Mouse (Mus musculus) large intestine, adult 2 months (tissue): ENCODE measurements around the gene Asprv1. TPM values are rescaled to one million over a fixed set of nuclear protein-coding genes. Genes with fewer than 3 reads are reported as not detected.
A peak's percentile ranks its signal among the peaks of the same experiment; 100 is the strongest.

Experiments used
- DNase-seq: peaks from one replicate; pipeline ENCODE4 v3.0.0-alpha.2; 2012; ENCODE audit warnings: low read depth, low spot score
- WGBS: fragments of 180-500 bp; shearing (Covaris S2); methylation state at CpG from one replicate; pipeline ENCODE4 v1.1.7; 2018; 5-methylcytosine and 5-hydroxymethylcytosine counted together
- polyA plus RNA-seq: library from polyadenylated mRNA; depleted of rRNA; stranded (reverse); fragments of >200 nt; gene quantifications from 2 replicates; pipeline ENCODE4 v1.2.3, GENCODE M21; 2012; rRNA removed

The Asprv1 gene
- polyA plus RNA-seq, 1 experiment: 0.76 TPM

DNA sequence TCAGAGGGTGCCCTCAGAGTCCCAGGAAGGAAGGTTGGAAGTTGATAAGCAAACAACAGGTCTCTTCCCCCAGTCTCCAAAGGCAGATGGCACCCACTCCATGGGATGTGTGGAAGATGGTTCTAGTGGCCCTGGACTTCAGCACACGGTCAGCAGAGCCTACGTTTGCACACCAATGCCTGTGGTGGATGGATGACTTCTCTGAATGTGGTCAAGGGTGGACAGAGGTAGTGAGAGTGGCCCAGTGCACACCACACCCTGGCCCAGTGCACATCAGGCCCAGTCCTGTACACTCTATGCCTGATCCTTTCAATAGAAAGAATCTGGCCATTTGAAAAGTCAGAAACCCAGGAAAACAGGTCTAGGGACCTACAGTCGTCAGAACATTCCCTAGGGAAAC lies 30.5 kb downstream of the Asprv1 start:
- DNase-seq: no peak
- WGBS: 88% methylated on average over 3 of the region's 3 CpGs

DNA sequence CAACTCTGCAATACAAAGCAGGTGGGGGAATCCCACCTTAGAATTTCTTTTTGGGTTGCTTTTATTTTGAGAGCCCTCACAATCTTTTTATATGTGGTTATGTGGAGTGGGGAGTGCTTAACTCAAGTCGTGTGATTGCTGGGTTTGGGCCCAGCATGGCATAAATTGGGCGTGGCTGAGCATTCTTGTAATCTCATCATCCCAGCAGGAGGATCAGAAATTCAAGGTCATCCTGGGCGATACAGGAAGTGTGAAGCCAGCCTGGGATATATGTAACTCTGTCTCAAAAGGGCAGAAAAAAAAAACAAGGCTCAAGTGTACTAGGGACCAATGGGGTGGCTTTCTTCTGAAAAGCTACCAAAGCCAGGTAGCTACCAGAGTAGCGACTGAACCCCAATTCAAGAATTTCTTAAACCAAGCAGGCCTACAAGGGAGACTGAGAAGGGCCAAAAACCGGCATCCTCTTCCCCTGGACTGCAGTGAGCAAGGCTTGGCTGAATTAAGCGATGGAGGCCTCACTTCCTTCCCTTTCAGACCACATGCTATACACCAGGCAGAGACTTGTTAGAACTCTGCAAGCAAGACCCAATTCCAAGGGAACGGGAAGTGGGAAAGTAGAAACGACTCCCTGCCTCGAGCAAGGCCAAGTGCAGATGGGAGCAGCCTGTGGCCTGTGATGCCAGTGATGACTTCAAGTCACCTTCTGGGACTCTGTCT lies 32.4 kb downstream of the Asprv1 start:
- DNase-seq: no peak

DNA sequence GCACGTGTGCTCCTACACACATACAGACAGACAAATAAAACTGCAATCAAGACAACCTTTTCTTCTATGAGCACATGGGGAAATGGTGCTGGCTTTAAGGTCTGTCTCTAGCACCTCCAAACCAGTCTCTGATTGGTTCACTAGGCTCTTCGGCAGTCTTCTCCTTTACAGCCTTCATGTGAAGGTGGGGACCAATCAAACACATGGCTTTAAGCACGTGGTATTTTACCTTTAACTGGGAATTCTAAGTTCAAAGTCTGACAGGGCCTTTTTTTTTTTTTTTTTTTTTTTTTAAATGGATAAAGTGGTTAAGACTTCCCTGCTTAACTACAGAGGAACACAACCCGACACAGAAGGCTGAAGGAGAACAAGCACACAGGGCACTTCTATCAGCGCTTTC lies 37.1 kb downstream of the Asprv1 start:
- DNase-seq: no peak
- 51% methylated on average over 5 of the region's 5 CpGs for WGBS

More for the DNA sequence above, 32.4 kb downstream of the Asprv1 start:
- 63% methylated on average over 9 of the region's 9 CpGs for WGBS

DNA sequence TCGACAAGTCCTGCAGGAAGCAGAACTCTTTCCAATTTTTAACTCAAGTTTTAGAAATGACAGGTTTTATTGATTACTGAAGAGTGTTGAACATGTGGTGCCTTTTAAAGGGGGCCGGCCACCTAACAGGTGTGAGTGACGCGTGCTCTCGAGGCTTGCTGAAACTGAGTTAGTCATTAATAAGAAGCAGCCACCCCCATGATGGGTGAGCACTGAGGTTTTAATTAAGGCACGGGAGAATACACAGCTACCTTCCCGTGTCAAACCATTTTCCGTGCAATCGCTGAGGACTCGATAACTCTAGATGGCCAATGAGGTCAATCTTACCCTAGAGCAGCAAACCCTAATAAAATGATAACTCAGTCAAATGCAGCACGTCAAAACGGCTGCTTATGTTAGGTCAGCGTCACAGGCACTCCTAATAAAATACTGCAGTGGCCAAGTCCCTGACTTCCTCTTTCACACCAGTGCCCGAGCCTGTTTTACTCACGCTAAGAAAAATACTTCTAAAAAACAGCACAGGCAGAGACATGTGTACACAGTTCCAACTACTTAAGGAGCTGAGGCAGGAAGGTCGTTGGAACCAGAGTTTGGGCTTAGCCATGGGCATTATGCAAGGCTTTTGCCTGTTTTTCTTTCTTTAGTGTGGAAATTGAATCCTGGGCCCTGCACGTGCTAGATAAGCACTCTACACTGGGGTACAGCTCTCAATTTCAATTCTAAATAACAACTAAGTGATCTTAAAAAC lies 37.8 kb downstream of the Asprv1 start:
- 51% methylated on average over 17 of the region's 17 CpGs for WGBS

DNA sequence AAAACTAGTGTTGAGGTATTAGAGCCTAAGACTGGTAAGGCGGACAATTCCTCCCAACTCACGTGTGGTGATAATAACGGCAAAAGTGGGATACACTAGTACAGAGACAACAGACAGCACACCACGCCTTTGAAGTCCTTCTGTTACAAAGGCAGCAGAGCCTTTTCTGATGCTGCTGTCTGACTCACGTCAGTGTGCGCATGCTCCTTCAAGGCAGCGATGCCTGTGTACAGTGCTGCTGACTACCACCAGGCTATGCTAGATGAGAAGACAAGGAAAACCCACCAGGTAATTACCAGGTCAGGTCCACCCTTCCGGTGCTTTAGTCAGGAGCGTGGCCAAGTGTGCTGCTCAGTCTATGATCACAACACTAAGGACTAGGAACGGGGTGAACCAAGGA lies 39.1 kb downstream of the Asprv1 start:
- 92% methylated on average over 10 of the region's 10 CpGs for WGBS
- DNase-seq: no peak

More for the DNA sequence above, 37.8 kb downstream of the Asprv1 start:
- no peak for DNase-seq

DNA sequence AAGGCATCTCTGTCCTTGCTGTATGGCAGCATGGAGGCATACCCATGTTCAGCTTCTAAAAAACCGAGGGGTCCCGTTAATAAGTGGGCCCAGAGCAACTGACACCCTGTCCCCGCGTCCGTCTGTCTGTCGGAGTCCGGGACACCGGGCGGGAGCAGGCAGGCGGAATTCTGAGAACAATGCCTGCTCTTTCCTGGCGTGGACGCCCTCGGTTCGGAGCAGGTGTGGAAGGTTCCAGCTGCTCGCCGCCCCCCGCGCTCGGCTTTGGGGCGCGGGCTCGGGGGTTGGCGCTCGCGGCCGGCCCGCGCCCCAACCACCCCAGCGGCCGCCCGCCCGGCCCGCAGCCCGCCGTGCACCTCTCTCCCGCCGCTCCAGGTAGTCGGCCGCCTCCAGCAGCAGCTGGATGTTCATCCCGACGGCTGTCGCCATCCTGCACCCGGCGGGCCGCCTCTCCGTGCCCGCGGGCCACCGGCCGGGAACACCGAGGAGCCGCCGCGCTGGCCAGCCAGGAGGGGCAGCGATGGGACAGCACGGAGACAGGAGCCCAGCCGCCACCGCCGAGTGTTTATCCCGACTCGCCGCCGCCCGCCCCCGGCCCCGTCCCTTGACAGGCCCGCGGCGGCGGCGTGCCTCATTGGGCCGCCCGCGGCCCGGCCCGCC lies 40.7 kb downstream of the Asprv1 start, which contains the start of gene Mxd1:
TSS of gene Mxd1 (minus strand) at position 582 of the 660 bp plus-strand sequence.
- WGBS: 1% methylated on average over 73 of the region's 76 CpGs
- no peak for DNase-seq

DNA sequence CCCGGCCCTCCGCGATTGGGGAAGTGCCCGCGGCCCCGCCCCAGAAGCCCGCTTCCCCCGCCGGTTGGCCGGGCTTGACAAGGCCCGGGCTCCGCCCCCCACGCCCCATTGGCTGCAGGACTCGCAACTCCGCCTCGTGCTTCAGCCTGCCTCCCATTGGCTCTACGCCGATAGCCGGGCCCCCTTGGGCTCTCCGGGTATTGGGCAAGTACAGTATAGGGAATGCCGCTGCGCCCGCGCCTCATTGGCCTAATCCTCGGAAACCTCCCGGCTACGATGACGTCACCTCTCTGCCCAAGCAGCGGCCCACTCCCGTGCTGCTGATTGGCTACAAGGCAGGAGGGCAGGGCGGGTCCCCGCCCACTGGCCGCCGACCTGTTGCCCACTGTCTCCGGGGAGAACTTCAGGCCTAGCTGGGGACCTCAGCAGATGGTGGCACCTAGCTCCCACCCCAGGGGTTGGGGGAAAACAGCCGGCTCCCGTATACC lies 41.3 kb downstream of the Asprv1 start:
- peak; percentile 97 for DNase-seq
- 3% methylated on average over 36 of the region's 37 CpGs for WGBS

DNA sequence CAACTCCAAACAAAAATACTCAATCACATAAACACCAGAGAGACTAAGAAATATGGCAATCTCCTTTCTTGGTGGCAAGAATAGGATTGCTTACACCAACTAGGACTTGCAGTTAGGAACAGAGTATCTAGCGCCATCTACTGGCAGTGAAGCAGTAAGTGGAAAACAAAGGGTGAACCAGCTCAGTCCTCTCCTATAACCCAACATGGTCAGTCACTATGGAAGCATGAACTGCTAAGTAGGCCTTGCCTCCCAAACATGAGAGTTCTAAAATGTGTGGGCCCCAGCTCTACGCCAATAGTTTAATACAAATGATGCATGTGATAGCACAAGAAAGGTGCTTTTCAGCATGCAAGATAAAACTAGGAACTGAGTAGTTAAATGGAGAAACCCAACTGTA lies 42.9 kb downstream of the Asprv1 start:
- 16% methylated on average over 2 of the region's 2 CpGs for WGBS
- DNase-seq: peak; percentile 68

DNA sequence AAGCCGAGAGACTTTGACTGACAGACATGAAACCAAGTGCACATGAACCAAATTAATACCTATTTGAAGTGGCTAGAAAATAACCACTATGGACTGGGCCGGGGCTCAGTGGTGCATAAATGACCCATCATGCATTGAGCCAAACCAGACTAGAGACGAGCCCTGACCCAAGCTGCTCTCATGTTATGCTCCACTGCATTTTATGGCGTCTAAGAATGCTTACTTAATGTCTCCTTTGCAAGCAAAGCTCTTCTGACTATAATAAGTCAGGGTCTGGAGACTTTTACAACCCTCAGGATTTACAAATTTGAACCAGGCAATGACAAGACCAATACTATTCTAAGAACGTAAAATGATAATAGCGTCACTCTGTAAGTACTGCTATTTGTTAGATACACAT lies 50.4 kb downstream of the Asprv1 start:
- DNase-seq: no peak
- WGBS: 65% methylated on average over 6 of the region's 6 CpGs

Other genes with a start within 250 kb of the Asprv1 start
- gene Pcyox1, start 231.0 kb upstream of the Asprv1 start, polyA plus RNA-seq: 19.3 and 27.3 TPM in 2 replicates
- gene Tia1, start 223.9 kb upstream of the Asprv1 start, polyA plus RNA-seq: 7.8 and 14.6 TPM in 2 replicates
- 3.2 and 6.3 TPM in 2 replicates for gene Gm44790, start 201.5 kb upstream of the Asprv1 start, polyA plus RNA-seq
- gene C87436, start 189.8 kb upstream of the Asprv1 start, polyA plus RNA-seq: 8.6 and 10.0 TPM in 2 replicates
- 163 and 168 TPM in 2 replicates for gene Pcbp1, start 101.8 kb upstream of the Asprv1 start, polyA plus RNA-seq
- gene Mxd1, start 41.0 kb downstream of the Asprv1 start, polyA plus RNA-seq: 123 and 224 TPM in 2 replicates
- 7.4 and 8.6 TPM in 2 replicates for gene Snrnp27, start 56.4 kb downstream of the Asprv1 start, polyA plus RNA-seq
- gene Gmcl1, start 105.2 kb downstream of the Asprv1 start, polyA plus RNA-seq: 7.1 and 9.5 TPM in 2 replicates
- 290 and 706 TPM in 2 replicates for gene Anxa4, start 165.4 kb downstream of the Asprv1 start, polyA plus RNA-seq
- 4.0 and 12.6 TPM in 2 replicates for gene Aak1, start 221.4 kb downstream of the Asprv1 start, polyA plus RNA-seq